Mouse (Mus musculus) erythroblast, adult 5-6 weeks (primary cell): Measurements from ENCODE around the gene Slc19a1. TPM values are rescaled to one million over a fixed set of nuclear protein-coding genes. Genes with fewer than 3 reads are reported as not detected.
A peak's percentile ranks its signal among the peaks of the same experiment; 100 is the strongest.

Experiments
- ATAC-seq: replicated peaks from 2 replicates; pipeline ENCODE4 v1.8.0; 2016; ENCODE audit warnings: moderate number of reproducible peaks, mild to moderate bottlenecking, moderate TSS enrichment, inconsistent platforms; ENCODE audit not compliant: poor library complexity, low FRiP score, severe bottlenecking
- total RNA-seq, 2 experiments: library from RNA; stranded (forward) in 1 of 2; stranded (reverse) in 1 of 2; fragments of 150-400 nt in 1 of 2; fragments of 200-764, 138-1000 nt in 1 of 2; gene quantifications; 2 replicates each; pipeline versions ENCODE4 v1.2.3 to v1.2.4; 2015 to 2017; ENCODE audit warnings: low replicate concordance in 2 of 2

Gene Slc19a1
- total RNA-seq, 2 experiments from 2014 or later, result 0.58 to 0.94 TPM

GRCm38 (mm10) chr10:77030666-77031065 is 1.4 kb upstream of the Slc19a1 start:
- no peak for ATAC-seq

GRCm38 (mm10) chr10:77032591-77033322 is 716 bp downstream of the Slc19a1 start:
- peak; percentile 95 for ATAC-seq

GRCm38 (mm10) chr10:77033323-77034025 is 1.4 kb downstream of the Slc19a1 start:
- peak; percentile 25; the same call in 1 of the 2 replicates for ATAC-seq

GRCm38 (mm10) chr10:77035487-77035886 is 3.4 kb downstream of the Slc19a1 start:
- no peak for ATAC-seq

- no peak for ATAC-seq
Measured at GRCm38 (mm10) chr10:77038579-77039174, 6.6 kb downstream of the Slc19a1 start.

- no peak for ATAC-seq
Measured at GRCm38 (mm10) chr10:77048196-77048595, 16.2 kb downstream of the Slc19a1 start.

GRCm38 (mm10) chr10:77048606-77049005 is 16.6 kb downstream of the Slc19a1 start:
- ATAC-seq, result no peak

GRCm38 (mm10) chr10:77056768-77057167 is 24.7 kb downstream of the Slc19a1 start:
- no peak for ATAC-seq

GRCm38 (mm10) chr10:77061426-77061825 is 29.4 kb downstream of the Slc19a1 start:
- ATAC-seq, result no peak

GRCm38 (mm10) chr10:77062393-77063010 is 30.5 kb downstream of the Slc19a1 start:
- ATAC-seq, result no peak

- ATAC-seq, result no peak
Measured at GRCm38 (mm10) chr10:77064239-77064638, 32.2 kb downstream of the Slc19a1 start.

GRCm38 (mm10) chr10:77064659-77065058 is 32.6 kb downstream of the Slc19a1 start:
- ATAC-seq, result no peak

- ATAC-seq, result no peak
Measured at GRCm38 (mm10) chr10:77068469-77068868, 36.4 kb downstream of the Slc19a1 start.

- peak; percentile 26; the same call in 1 of the 2 replicates for ATAC-seq
Measured at GRCm38 (mm10) chr10:77070072-77070471, 38.0 kb downstream of the Slc19a1 start.

GRCm38 (mm10) chr10:77074276-77074974 is 42.4 kb downstream of the Slc19a1 start:
- ATAC-seq, result no peak

GRCm38 (mm10) chr10:77078456-77078855 is 46.4 kb downstream of the Slc19a1 start:
- ATAC-seq, result no peak

- no peak for ATAC-seq
Measured at GRCm38 (mm10) chr10:77078961-77079360, 46.9 kb downstream of the Slc19a1 start.

- ATAC-seq, result peak; percentile 65; the same call in 1 of the 2 replicates
Measured at GRCm38 (mm10) chr10:77082453-77082852, 50.4 kb downstream of the Slc19a1 start.

GRCm38 (mm10) chr10:77082921-77083320 is 50.9 kb downstream of the Slc19a1 start:
- no peak for ATAC-seq

GRCm38 (mm10) chr10:77084568-77084967 is 52.5 kb downstream of the Slc19a1 start:
- ATAC-seq, result no peak
